Mouse (Mus musculus): Measurements from ENCODE around the gene Kif21b.
A peak's percentile ranks its signal among the peaks of the same experiment; 100 is the strongest.

DNA sequence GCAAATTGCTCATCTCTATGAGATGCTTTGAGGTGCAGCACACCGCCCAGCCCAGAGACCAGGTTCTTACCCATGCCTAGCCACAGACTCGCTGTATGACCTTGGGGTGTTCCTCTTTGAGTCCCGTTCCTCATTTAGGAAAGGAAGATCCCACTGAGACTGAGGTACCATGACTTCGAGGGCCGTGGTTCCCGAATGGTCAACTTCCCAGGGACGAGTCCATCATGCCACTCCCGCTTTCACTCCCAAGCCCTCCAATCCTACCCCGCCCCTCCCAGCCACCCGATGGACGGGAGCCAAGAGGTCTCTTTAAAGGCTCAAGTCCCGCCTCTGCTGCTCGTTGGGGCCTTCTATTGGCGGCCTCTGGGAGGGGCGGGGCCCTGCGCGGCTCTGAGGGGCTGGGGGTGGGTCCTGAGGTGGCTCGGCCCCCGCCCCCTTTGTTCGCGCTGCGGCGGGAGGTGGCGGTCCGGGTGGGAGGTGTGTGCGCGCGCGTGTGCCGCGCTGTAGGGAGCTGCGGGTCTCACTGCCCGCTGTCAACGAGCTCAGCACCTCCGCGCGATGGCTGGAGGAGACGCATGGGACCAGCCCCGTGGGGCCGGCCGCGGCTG is at the start of gene Kif21b:
- TF ChIP-seq CTCF (IDR thresholded peaks at IDR 0.05; ENCODE audit: borderline replicate concordance, extremely low read depth, insufficient read depth, insufficient read length) (no peak), POLR2A (IDR thresholded peaks at IDR 0.05; ENCODE audit: borderline replicate concordance, extremely low read depth, insufficient read depth, insufficient read length, poor library complexity, severe bottlenecking) (peak; percentile 90)
